Mouse (Mus musculus) forebrain, embryonic 12.5 days (tissue): ENCODE data around the gene Supt5. TPM values are rescaled to one million over a fixed set of nuclear protein-coding genes. Genes with fewer than 3 reads are reported as not detected.
"Not testable (repeated sequence)": the region's sequence is repeated elsewhere in the genome, so short reads cannot be mapped to it uniquely, and the experiment has no call there.

Experiments used
- ATAC-seq: fragments of 200-750 bp; cut with Nextera tagmentation; 2 replicates; pipeline ENCODE4 v1.8.0; 2017; ENCODE audit warnings: moderate TSS enrichment; ENCODE audit not compliant: low FRiP score
- H3K27ac ChIP-seq: fragments of 300-500 bp; sonication (generic); 2 replicates; pipeline ENCODE4 v1.5.1; 2016; ENCODE audit warnings: mild to moderate bottlenecking
- H3K27me3 ChIP-seq: fragments of 300-500 bp; sonication (generic); 2 replicates; pipeline ENCODE4 v1.6.1; 2016; ENCODE audit warnings: mild to moderate bottlenecking
- H3K36me3 ChIP-seq: fragments of 300-500 bp; sonication (generic); replicated peaks from 2 replicates; pipeline ENCODE4 v1.6.1; 2016; ENCODE audit warnings: mild to moderate bottlenecking
- H3K4me1 ChIP-seq: fragments of 300-500 bp; sonication (generic); 2 replicates; pipeline ENCODE4 v1.6.1; 2016
- H3K4me2 ChIP-seq: fragments of 300-500 bp; sonication (generic); 2 replicates; pipeline ENCODE4 v1.6.1; 2016; ENCODE audit warnings: mild to moderate bottlenecking, moderate library complexity
- H3K4me3 ChIP-seq: fragments of 300-500 bp; sonication (generic); replicated peaks from 2 replicates; pipeline ENCODE4 v1.5.1; 2016; ENCODE audit warnings: mild to moderate bottlenecking
- H3K9ac ChIP-seq: fragments of 300-500 bp; sonication (generic); 2 replicates; pipeline ENCODE4 v1.6.1; 2016; ENCODE audit warnings: mild to moderate bottlenecking
- H3K9me3 ChIP-seq: fragments of 300-500 bp; sonication (generic); 2 replicates; pipeline ENCODE4 v1.6.1; 2016
- WGBS: fragments of 180-500 bp; shearing (Covaris S2); methylation state at CpG from one replicate; pipeline ENCODE4 v1.1.7; 2016; 5-methylcytosine and 5-hydroxymethylcytosine counted together
- polyA plus RNA-seq: library from polyadenylated mRNA; unstranded; fragments of >200 nt; fragmentation: Nextera tagmentation; extraction: Ambion mirVana; gene quantifications from 2 replicates; pipeline ENCODE4 v1.2.1, GENCODE M21; 2016

Supt5 gene
- polyA plus RNA-seq = 106 and 117 TPM in 2 replicates

DNA sequence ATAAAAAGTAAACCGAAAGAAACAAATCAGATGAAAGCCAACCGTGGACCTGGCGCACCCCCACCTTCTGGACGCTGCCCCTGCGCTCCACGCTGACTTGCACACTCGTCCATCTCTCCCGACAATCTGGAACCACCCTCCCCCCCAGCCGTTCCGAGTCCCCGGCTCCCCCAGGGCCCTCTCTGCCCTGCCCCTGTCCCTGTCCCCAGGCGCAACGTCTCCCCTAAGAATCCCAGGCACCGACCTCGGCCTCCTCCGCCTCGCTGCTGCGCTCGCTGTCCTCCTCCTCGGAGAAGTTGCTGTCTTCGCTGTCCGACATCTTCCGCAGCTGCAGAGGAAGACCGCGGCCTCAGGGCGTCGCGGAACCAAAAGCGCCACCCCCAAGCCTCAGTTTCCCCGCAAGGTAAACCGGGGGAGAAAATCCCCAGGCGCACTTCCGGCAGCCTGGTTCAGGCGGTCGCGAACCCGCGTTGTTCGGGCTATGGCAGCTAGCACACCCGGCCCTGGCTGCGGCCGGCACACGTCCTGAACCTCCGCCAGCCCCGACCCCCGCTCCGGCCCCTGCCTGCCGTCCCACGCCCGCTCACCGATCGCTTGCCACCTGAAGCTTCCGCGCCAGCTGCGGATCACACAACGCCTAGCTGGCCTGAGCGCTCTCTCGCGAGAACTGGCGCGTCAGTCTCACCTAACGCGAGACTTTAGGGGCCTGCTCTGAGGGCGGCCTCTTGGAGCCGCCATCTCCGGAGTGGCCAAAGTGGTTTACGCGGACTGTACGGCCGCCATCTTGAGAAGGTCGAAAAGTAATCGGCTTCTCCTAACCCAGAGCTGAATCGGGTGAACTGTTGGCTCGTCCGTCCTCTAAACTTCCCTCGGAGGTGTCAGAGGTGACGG lies at the start of gene Supt5:
TSS of gene Supt5 (minus strand) at position 639 of the 891 bp plus-strand sequence.
- Histone ChIP-seq H3K27ac (peak within 1 kb of the TSS; percentile 82), H3K27me3 (peaks cover 10% of the 10 kb centered on the region; the same call in 1 of the 2 replicates), H3K4me2 (peak within 1 kb of the TSS; percentile 84), H3K4me1 (peaks cover 19% of the 10 kb centered on the region), H3K9ac (peak within 1 kb of the TSS; percentile 94), H3K36me3 (0 out of 2 replicates have a peak, but pooled peaks cover 14% of the 10 kb centered on the region), H3K4me3 (peak within 1 kb of the TSS; percentile 94), H3K9me3 (no peaks in the 10 kb centered on the region)
- under 1% methylated on average over 77 of the region's 77 CpGs for WGBS
- peak; percentile 98 for ATAC-seq

DNA sequence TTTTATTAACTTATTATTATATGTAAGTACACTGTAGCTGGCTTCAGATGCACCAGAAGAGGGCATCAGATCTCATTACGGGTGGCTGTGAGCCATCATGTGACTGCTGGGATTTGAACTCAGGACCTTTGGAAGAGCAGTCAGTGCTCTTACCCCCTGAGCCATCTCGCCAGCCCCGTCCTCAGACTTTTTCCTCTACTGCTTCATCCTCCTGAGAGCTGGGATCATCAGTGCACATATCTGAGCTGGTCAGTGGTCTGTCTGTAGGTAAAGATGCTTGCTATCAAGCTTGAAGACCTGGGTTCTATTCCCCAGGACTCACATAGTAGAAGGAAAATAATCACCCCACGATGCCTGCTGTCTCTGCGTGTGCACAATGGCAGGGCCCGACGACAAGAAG lies 48.8 kb upstream of the Supt5 start:
- H3K4me3 ChIP-seq, H3K9ac ChIP-seq, H3K27ac ChIP-seq, H3K4me2 ChIP-seq, ATAC-seq, H3K27me3 ChIP-seq, H3K9me3 ChIP-seq: not testable (repeated sequence)
- Histone ChIP-seq H3K4me1 (peaks cover 17% of the 10 kb centered on the region), H3K36me3 (peaks cover 50% of the 10 kb centered on the region)
- WGBS = 87% methylated on average over 7 of the region's 7 CpGs

DNA sequence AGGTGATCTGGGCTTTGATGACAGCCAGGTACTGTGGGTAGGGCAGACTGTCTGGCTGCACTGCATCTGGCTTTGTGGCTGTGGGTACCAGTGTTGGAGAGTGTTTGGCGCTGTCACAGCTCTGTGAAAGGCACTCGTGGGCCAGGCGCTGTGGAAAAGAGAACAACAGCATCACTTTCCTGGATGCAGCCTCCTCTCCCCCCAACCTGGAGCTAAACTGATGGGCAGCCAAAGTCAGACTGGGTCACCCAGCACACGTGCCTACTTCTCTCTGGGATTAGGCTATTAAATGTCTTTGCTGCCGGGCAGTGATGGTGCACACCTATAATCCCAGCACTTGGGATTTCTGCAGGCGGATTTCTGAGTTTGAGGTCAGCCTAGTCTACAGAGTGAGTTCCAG lies 48.3 kb upstream of the Supt5 start:
- 76% methylated on average over 6 of the region's 6 CpGs for WGBS
- not testable (repeated sequence) for H3K4me3 ChIP-seq, H3K27me3 ChIP-seq, ATAC-seq, H3K27ac ChIP-seq, H3K4me2 ChIP-seq, H3K9me3 ChIP-seq, H3K9ac ChIP-seq
- Histone ChIP-seq H3K4me1 (peaks cover 21% of the 10 kb centered on the region), H3K36me3 (peaks cover 50% of the 10 kb centered on the region)

DNA sequence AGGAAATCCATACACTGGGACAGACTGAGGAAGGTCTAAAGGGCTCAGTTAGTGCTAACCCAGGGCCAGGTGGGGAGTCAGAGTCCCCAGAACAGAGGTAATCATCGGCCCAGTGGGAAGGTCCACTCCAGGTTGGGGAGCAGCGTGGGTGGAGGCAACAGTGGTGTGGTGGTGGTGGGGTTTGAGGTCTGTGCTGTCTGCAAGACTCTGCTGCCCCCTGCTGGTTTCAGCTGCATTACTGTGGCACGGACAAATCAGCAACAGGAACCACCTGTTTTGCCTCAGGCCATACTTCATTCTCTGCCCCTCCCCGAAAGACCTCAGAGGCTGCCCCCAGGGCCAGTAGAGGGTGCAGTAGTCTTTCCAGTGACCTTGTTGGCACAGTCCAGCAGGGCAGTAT lies 47.9 kb upstream of the Supt5 start:
- H3K4me1 ChIP-seq = peaks cover 21% of the 10 kb centered on the region
- H3K9me3 ChIP-seq = no peaks in the 10 kb centered on the region
- no peak overlapping the region for H3K4me2 ChIP-seq
- no peak overlapping the region; the same call in 1 of the 2 replicates for H3K4me3 ChIP-seq
- no peaks in the 10 kb centered on the region; the same call in 1 of the 2 replicates for H3K27me3 ChIP-seq
- no peak overlapping the region for H3K27ac ChIP-seq
- 29% methylated on average over 4 of the region's 4 CpGs for WGBS
- no peak overlapping the region for H3K9ac ChIP-seq
- H3K36me3 ChIP-seq = peaks cover 50% of the 10 kb centered on the region
- peak; percentile 71 for ATAC-seq

DNA sequence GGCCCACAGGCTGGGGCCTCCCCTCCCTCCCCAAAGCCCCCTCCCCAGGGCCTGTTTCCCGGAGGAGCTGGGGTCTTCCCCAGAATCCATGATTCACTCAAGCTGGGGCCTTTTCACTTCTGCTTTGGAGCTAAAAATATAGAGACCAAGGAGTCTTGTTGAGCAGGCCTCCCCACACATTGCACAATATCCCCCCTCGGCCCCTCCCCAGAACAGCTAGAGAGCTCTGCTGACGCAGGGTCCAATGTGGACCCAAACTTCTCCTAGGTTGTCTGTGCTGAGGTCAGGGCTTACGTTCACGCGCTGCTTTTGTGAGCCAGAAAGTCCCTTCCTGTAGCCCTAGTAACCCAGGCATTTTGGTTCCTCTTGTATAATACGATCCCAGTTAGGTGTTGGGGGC lies 47.5 kb upstream of the Supt5 start:
- Histone ChIP-seq H3K4me2 (no peak overlapping the region), H3K9me3 (no peaks in the 10 kb centered on the region), H3K4me3 (no peak overlapping the region), H3K9ac (no peak overlapping the region), H3K4me1 (peaks cover 21% of the 10 kb centered on the region), H3K27ac (no peak overlapping the region), H3K36me3 (peaks cover 50% of the 10 kb centered on the region), H3K27me3 (no peaks in the 10 kb centered on the region; the same call in 1 of the 2 replicates)
- WGBS = 87% methylated on average over 7 of the region's 7 CpGs
- no peak for ATAC-seq

DNA sequence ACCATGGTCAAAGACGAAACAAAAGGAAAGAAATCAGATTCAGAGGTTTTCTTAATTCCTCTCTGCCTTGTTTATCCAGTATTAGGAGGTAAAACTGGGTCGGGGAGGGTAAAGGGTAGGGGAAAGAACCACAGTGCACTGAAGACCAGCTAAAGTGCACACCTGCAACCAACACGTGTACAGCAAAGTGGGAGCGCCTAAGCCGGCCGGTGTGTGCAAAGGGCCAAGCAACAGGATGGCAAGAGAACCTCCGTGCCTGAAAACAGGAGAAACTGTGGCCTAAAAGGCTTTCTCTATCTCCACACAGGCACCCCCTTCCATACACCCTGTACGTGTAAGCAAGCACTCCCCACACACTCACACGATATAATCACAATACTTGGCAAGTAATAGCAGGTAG lies 46.6 kb upstream of the Supt5 start:
- WGBS = 89% methylated on average over 9 of the region's 9 CpGs
- Histone ChIP-seq H3K4me3 (no peak overlapping the region), H3K36me3 (peaks cover 44% of the 10 kb centered on the region), H3K9me3 (no peaks in the 10 kb centered on the region), H3K9ac (no peak overlapping the region), H3K27ac (no peak overlapping the region), H3K4me2 (no peak overlapping the region), H3K27me3 (no peaks in the 10 kb centered on the region; the same call in 1 of the 2 replicates), H3K4me1 (peaks cover 23% of the 10 kb centered on the region)
- no peak for ATAC-seq

DNA sequence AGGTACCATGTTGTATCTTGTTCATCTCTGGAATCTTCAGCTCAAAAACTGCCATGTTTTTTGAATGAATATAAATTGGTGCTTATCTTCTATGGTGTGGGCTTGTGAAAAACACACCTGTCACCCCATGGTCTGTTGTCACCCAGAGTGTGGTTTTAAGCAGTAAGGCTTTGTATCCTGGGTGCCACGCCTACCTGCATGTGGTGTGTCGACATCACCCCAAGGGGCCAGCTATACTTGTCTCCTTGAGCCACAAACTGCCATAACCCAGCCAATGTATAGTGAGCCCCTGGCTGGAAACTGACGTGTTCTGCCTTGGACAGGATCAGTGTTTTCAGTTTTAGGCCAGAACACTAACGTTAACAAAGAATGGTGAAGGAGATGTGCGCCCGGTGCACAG lies 45.6 kb upstream of the Supt5 start:
- Histone ChIP-seq H3K27ac (no peak overlapping the region), H3K4me1 (peaks cover 28% of the 10 kb centered on the region), H3K9ac (no peak overlapping the region), H3K4me2 (no peak overlapping the region), H3K27me3 (no peaks in the 10 kb centered on the region; the same call in 1 of the 2 replicates), H3K4me3 (no peak overlapping the region), H3K9me3 (no peaks in the 10 kb centered on the region), H3K36me3 (peaks cover 34% of the 10 kb centered on the region)
- 81% methylated on average over 6 of the region's 6 CpGs for WGBS
- ATAC-seq = no peak

DNA sequence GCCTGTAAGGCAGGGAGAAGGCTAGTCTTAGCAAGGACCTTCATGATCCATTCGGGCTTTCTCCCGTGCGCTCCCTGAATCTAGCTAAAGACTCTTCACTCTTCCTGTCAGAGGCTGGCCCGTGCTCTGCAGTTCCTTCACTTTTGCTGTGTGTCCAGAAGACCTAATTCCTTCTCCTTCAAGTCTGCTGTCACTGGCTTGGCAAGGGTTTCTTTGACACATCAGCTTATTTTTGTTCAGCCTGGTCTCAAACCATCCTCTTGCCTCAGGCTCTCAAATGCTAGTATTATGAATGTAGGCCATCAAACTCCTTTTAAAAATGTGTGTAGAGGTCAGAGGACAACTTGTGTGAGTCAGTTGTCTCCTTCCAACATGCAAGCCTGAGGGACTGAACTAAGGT lies 45.1 kb upstream of the Supt5 start:
- Histone ChIP-seq H3K9ac (no peak overlapping the region), H3K4me2 (no peak overlapping the region), H3K27ac (no peak overlapping the region), H3K4me3 (no peak overlapping the region), H3K27me3 (no peaks in the 10 kb centered on the region; the same call in 1 of the 2 replicates), H3K4me1 (peaks cover 33% of the 10 kb centered on the region), H3K36me3 (peaks cover 28% of the 10 kb centered on the region), H3K9me3 (no peaks in the 10 kb centered on the region)
- 83% methylated on average over 4 of the region's 4 CpGs for WGBS
- no peak for ATAC-seq

DNA sequence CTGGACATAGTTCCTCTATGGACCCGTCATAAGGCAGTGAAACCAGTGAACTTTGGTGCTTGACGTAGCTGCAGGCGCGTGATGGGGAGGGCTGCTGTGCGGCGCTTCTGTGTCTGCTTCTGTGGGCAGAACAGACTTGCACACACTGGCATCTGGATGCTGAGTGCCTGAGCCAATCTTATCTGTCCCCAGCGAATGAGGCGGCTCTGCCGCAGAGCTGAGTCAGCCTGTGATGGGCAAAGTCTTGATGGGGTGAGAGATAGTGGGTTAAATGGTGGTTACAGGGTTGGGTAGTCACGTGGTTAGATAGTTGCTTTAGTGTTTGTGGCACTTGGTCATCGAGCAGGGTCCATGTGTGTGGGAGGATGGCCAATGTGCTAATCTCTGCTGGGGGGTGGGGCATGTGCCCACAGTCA lies 44.4 kb upstream of the Supt5 start:
- Histone ChIP-seq H3K9ac (no peak overlapping the region), H3K36me3 (peaks cover 22% of the 10 kb centered on the region), H3K9me3 (no peaks in the 10 kb centered on the region), H3K27me3 (peaks cover 3% of the 10 kb centered on the region), H3K4me1 (peaks cover 40% of the 10 kb centered on the region), H3K27ac (peak overlapping the region; percentile 59), H3K4me2 (no peak overlapping the region), H3K4me3 (no peak overlapping the region)
- WGBS = 81% methylated on average over 11 of the region's 11 CpGs
- no peak for ATAC-seq

DNA sequence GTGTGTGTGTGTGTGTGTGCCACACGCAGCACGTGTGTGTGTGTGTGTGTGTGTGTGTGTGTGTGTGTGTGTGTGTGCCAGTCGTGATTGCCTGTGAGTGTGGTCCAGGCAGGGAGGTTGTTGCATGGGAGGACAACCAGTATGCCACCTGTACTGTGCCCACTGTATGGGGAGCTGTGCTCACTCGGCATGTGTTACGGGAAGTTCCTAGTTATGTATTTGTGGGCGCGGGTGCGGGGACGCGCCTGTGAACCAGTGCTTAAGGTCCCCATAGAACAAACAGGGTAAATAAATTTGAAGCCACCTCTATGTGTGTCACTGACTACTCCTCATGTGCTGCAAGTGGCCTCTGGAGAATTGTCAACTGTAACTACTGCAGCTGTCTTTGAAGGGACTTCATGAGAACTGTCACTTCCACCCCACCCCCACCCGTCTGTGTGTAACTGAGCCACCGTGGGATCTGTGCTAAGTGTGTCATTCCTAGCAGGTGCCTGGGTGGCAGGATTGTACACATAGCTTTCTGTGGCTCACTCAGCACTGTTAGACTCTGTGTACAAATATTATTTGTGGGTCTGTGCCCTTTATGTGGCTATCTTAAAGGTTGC lies 43.9 kb upstream of the Supt5 start:
- H3K4me3 ChIP-seq = peak overlapping the region; percentile 27
- ATAC-seq = no peak
- H3K9me3 ChIP-seq = no peaks in the 10 kb centered on the region
- H3K27ac ChIP-seq = peak overlapping the region; percentile 83
- peak overlapping the region; percentile 59; the same call in 1 of the 2 replicates for H3K9ac ChIP-seq
- WGBS = 72% methylated on average over 10 of the region's 12 CpGs
- H3K27me3 ChIP-seq = peaks cover 8% of the 10 kb centered on the region
- H3K36me3 ChIP-seq = peaks cover 18% of the 10 kb centered on the region
- peak overlapping the region; percentile 54 for H3K4me2 ChIP-seq
- H3K4me1 ChIP-seq = peaks cover 44% of the 10 kb centered on the region

DNA sequence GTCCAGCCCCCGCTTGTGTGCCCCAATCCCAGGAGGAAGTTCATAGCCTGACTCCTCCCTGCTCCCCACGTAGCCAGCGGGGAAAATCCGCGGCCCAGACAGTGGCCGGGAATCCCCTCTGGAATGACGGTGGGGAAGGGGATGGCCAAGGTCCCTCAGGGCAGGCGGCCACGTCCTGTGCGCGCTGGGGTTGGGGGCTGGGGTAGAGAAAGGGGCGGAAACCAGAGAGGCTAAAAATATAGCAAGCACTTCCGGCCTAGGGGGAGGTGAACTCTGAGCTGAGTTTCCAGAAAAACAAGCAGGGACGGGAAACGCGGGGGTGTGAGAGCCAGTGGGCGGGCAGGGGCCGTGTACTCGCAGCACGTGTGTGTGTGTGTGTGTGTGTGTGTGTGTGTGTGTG lies 43.4 kb upstream of the Supt5 start:
- no peak for ATAC-seq
- WGBS = 4% methylated on average over 18 of the region's 20 CpGs
- H3K36me3 ChIP-seq = peaks cover 17% of the 10 kb centered on the region
- H3K27ac ChIP-seq = peak overlapping the region; percentile 83
- peak overlapping the region; percentile 59 for H3K9ac ChIP-seq
- H3K9me3 ChIP-seq = no peaks in the 10 kb centered on the region
- peaks cover 49% of the 10 kb centered on the region for H3K4me1 ChIP-seq
- peak overlapping the region; percentile 27 for H3K4me3 ChIP-seq
- peaks cover 13% of the 10 kb centered on the region for H3K27me3 ChIP-seq
- H3K4me2 ChIP-seq = peak overlapping the region; percentile 54

DNA sequence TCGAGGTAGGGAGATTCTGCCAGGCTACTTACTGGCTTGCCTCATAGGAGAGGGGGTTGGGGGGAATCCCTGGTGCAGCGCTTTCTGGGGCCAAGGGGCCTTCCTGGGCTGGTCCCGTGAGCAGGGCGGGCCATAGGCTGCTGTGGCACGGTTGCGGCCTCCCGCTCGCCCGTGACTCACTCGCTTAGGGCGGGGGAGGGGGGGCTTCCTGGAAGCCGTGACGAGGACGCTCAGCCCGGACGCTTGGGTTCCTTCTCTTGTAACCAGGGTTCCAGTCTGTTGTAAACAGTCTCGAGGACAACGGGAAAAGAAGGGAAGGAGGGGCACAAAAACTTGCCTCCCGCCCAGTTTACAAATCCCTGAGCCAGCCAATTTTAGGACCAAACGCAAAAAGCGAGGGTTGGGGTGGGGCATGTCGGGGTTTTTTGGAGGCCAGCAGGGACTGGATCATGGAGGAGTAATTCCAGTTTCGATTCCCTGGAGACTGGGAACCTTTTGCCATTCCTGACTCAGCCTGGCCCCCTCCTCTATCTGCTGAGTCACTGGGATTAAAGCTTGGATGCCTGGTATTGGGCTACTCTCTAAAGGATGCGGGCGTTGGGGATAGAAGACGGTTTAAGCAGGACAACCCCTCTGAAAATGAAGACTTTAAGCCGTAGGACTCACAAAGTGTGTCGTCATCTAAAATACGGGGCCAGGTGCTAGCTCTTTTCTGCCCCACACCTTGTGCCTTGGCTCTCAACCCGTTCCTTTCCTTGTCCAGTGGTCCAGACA lies 42.7 kb upstream of the Supt5 start:
- Histone ChIP-seq H3K27ac (peak overlapping the region; percentile 83), H3K4me2 (peak overlapping the region; percentile 54)

More for the DNA sequence above, 42.7 kb upstream of the Supt5 start:
- 5% methylated on average over 30 of the region's 30 CpGs for WGBS
- H3K4me3 ChIP-seq = peak overlapping the region; percentile 27
- H3K4me1 ChIP-seq = peaks cover 53% of the 10 kb centered on the region
- peaks cover 13% of the 10 kb centered on the region for H3K27me3 ChIP-seq
- peak overlapping the region; percentile 59 for H3K9ac ChIP-seq
- no peaks in the 10 kb centered on the region for H3K9me3 ChIP-seq
- peaks cover 14% of the 10 kb centered on the region for H3K36me3 ChIP-seq
- ATAC-seq = no peak
